Mouse (Mus musculus): ENCODE results near the gene Gsta2.

The Gsta2 gene

GRCm38 (mm10) chr9:78355611-78356010 is at the start of gene Gsta2:
TSS of gene Gsta2 (minus strand) at chr9:78355788.
- no peak for DNase-seq

GRCm38 (mm10) chr9:78401596-78401995 is 46.0 kb upstream of the Gsta2 start:
- no peak for DNase-seq

GRCm38 (mm10) chr9:78400570-78400969 is 45.0 kb upstream of the Gsta2 start:
- DNase-seq = no peak

GRCm38 (mm10) chr9:78396517-78396916 is 40.9 kb upstream of the Gsta2 start:
- no peak for DNase-seq

GRCm38 (mm10) chr9:78395630-78396351 is 40.2 kb upstream of the Gsta2 start, which contains the start of gene Ddx43:
TSS of gene Ddx43 (plus strand) at chr9:78395777.
- peak; percentile 30 to 46 for DNase-seq

GRCm38 (mm10) chr9:78395244-78395629 is 39.6 kb upstream of the Gsta2 start:
- no peak for DNase-seq

- DNase-seq = no peak
These were observed 39.0 kb upstream of the Gsta2 start for GRCm38 (mm10) chr9:78394602-78395001.

GRCm38 (mm10) chr9:78393741-78394140 is 38.2 kb upstream of the Gsta2 start:
- DNase-seq = no peak

GRCm38 (mm10) chr9:78389981-78390380 is 34.4 kb upstream of the Gsta2 start:
- no peak for DNase-seq

GRCm38 (mm10) chr9:78386947-78387346 is 31.4 kb upstream of the Gsta2 start:
- no peak for DNase-seq

- no peak for DNase-seq
These were observed 30.3 kb upstream of the Gsta2 start for GRCm38 (mm10) chr9:78385893-78386292.

GRCm38 (mm10) chr9:78378113-78378785 is 22.7 kb upstream of the Gsta2 start, which contains the start of gene Ooep:
TSS of gene Ooep (minus strand) at chr9:78378725.
- peak in 1 of 2 experiments; percentile 7 for DNase-seq

GRCm38 (mm10) chr9:78377546-78377945 is 22.0 kb upstream of the Gsta2 start:
- no peak for DNase-seq

GRCm38 (mm10) chr9:78375486-78375885 is 19.9 kb upstream of the Gsta2 start:
- no peak for DNase-seq

GRCm38 (mm10) chr9:78374885-78375389 is 19.3 kb upstream of the Gsta2 start:
- no peak for DNase-seq

GRCm38 (mm10) chr9:78374397-78374796 is 18.8 kb upstream of the Gsta2 start:
- DNase-seq = no peak

GRCm38 (mm10) chr9:78372827-78373504 is 17.4 kb upstream of the Gsta2 start:
- no peak for DNase-seq

GRCm38 (mm10) chr9:78371441-78371840 is 15.9 kb upstream of the Gsta2 start:
- no peak for DNase-seq

GRCm38 (mm10) chr9:78369786-78370185 is 14.2 kb upstream of the Gsta2 start:
- DNase-seq = no peak

GRCm38 (mm10) chr9:78369349-78369748 is 13.8 kb upstream of the Gsta2 start:
- DNase-seq = no peak

- no peak for DNase-seq
These were observed 13.2 kb upstream of the Gsta2 start for GRCm38 (mm10) chr9:78368671-78369293.

- DNase-seq = peak in 1 of 2 experiments; percentile 7
These were observed 12.4 kb upstream of the Gsta2 start, which contains the start of gene Dppa5a for GRCm38 (mm10) chr9:78367959-78368358. TSS of gene Dppa5a (minus strand) at chr9:78368177.
